Mouse (Mus musculus) olfactory bulb, adult 2 months (tissue): ENCODE measurements around the gene Mob3b. TPM values are rescaled to one million over a fixed set of nuclear protein-coding genes. Genes with fewer than 3 reads are reported as not detected.

Experiments used
- H3K27ac ChIP-seq: fragments of 200-500 bp; 2 replicates; pipeline ENCODE4 v1.5.1; 2012; ENCODE audit warnings: low read depth, low read length; ENCODE audit not compliant: insufficient read depth
- H3K4me1 ChIP-seq: fragments of 200-500 bp; 2 replicates; pipeline ENCODE4 v1.6.1; 2012; ENCODE audit warnings: low read length; ENCODE audit not compliant: control insufficient read depth, insufficient read depth
- H3K4me3 ChIP-seq: fragments of 200-500 bp; 2 replicates; pipeline ENCODE4 v1.5.1; 2012; ENCODE audit warnings: mild to moderate bottlenecking, low read depth, low read length, moderate library complexity; ENCODE audit not compliant: insufficient read depth
- CTCF ChIP-seq: fragments of 200-500 bp; IDR thresholded peaks from 2 replicates; pipeline ENCODE4 v1.5.1; 2012; ENCODE audit warnings: low read depth, mild to moderate bottlenecking, low read length, moderate library complexity; ENCODE audit not compliant: insufficient read depth
- POLR2A ChIP-seq: fragments of 200-500 bp; IDR thresholded peaks from 2 replicates; pipeline ENCODE4 v1.6.1; 2012; ENCODE audit warnings: mild to moderate bottlenecking, low read depth, low read length, moderate library complexity; ENCODE audit not compliant: insufficient read depth
- WGBS: fragments of 180-500 bp; shearing (Covaris S2); methylation state at CpG from one replicate; pipeline ENCODE4 v1.1.7; 2018; 5-methylcytosine and 5-hydroxymethylcytosine counted together
- polyA plus RNA-seq: library from polyadenylated mRNA; stranded (reverse); fragments of >200 nt; gene quantifications from 2 replicates; pipeline ENCODE4 v1.2.4, GENCODE M21; 2012; ENCODE audit warnings: low replicate concordance; ENCODE audit not compliant: missing spikeins, insufficient read depth, insufficient read length

Mob3b gene
- polyA plus RNA-seq, 1 experiment, result not detected

GRCm38 (mm10) chr4:35105115-35105773, 52.0 kb downstream of the Mob3b start:
- H3K27ac ChIP-seq, result no peak overlapping the region
- WGBS, result 91% methylated on average over 14 of the region's 14 CpGs
- no peak for TF ChIP-seq POLR2A
- TF ChIP-seq CTCF, result no peak

GRCm38 (mm10) chr4:35101201-35101600, 56.1 kb downstream of the Mob3b start:
- no peak for TF ChIP-seq POLR2A
- no peak for TF ChIP-seq CTCF
- H3K27ac ChIP-seq, result no peak overlapping the region
- H3K4me3 ChIP-seq, result no peak overlapping the region
- peaks cover 14% of the 10 kb centered on the region for H3K4me1 ChIP-seq
- 85% methylated on average over 7 of the region's 7 CpGs for WGBS

More at GRCm38 (mm10) chr4:35105115-35105773, 52.0 kb downstream of the Mob3b start:
- H3K4me1 ChIP-seq, result peaks cover 8% of the 10 kb centered on the region
- H3K4me3 ChIP-seq, result no peak overlapping the region

DNA sequence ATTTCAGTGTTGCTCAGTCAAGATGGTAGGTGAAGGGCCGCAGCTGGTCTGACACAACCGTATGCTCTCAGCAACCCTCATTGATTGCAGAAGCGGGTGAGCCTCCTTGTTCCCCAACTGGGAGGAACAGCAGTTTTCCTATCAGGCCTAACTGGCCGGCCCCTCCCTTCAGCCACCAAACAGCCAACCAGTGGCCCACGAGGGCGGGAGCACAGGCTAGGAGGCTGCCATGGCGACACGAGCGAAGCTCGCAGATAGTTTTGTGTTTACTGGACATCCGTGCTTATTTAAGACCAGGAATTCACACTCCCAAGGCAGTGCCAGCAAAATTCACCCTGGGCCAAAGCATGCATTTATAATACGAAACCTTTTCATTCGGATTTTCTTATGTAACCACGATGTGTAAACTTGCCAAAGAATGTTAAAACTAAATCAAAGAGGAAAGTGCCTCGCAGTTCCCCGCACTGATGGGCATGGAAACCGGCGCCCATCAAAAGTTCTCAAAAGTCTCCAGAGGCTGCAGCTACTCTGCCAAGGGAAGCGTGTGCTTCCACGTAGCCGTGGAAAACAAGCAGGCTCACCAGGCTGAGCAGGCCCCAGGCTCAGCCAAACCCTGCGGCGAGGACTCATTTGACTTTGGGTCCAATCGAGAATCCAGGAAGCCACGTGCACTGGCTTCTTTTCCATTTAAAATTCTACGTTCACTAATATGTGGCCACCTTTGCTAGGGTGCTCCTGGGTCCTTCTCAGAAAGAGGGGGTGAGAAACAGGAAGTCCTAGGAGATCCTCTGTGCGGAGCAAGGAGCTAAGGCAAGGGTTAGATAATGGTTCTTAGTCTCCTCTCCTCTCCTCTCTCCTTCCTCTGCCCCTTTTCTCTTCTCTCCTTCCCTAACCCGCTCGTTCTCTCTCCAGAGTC, 57.2 kb downstream of the Mob3b start:
- TF ChIP-seq POLR2A (no peak), CTCF (no peak)
- Histone ChIP-seq H3K4me1 (peaks cover 15% of the 10 kb centered on the region), H3K4me3 (peak overlapping the region; percentile 39), H3K27ac (no peak overlapping the region)
- WGBS, result 21% methylated on average over 29 of the region's 29 CpGs

DNA sequence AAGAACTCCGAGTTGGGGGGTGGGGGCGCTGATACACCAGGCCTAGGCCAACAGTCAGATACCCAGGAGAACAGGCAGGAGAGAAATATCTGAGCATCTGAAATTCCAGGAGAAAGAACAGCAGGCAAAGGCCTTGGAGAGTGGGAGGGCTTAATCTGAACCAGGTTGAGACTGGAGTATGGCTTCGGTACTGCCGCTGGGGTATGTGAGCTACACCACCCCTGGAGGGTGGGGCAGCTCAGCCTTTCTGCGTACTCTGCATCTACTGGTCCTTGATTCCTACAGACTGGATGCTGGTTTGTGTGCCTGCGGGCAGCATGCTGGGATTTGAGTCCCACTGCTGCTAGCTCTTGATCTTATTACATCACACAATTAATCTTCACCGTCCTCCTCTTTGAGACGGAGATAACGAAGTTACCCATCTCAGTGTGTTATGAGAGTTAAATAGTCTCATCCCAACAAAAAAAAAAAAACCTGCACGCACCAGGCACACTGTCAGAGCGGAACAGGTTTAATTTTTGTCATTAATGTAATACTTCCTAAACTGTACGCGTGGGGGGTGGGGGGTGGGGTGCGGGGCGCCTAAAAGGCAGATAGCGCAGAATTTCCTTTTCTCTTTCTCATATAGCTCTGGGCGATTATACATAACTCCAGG, 57.9 kb downstream of the Mob3b start:
- peak overlapping the region; percentile 39 for H3K4me3 ChIP-seq
- H3K27ac ChIP-seq, result no peak overlapping the region
- H3K4me1 ChIP-seq, result peaks cover 15% of the 10 kb centered on the region
- no peak for TF ChIP-seq POLR2A
- no peak for TF ChIP-seq CTCF
- WGBS, result 15% methylated on average over 17 of the region's 17 CpGs

GRCm38 (mm10) chr4:35098552-35098951, 58.7 kb downstream of the Mob3b start:
- Histone ChIP-seq H3K4me3 (no peak overlapping the region), H3K27ac (no peak overlapping the region), H3K4me1 (peaks cover 15% of the 10 kb centered on the region)
- WGBS, result 98% methylated on average over 6 of the region's 6 CpGs
- TF ChIP-seq CTCF (no peak), POLR2A (no peak)

- peaks cover 15% of the 10 kb centered on the region for H3K4me1 ChIP-seq
- H3K27ac ChIP-seq, result no peak overlapping the region
- 80% methylated on average over 28 of the region's 28 CpGs for WGBS
- TF ChIP-seq POLR2A (no peak), CTCF (no peak)
- no peak overlapping the region for H3K4me3 ChIP-seq
These were observed 60.8 kb downstream of the Mob3b start for GRCm38 (mm10) chr4:35096226-35097175.

DNA sequence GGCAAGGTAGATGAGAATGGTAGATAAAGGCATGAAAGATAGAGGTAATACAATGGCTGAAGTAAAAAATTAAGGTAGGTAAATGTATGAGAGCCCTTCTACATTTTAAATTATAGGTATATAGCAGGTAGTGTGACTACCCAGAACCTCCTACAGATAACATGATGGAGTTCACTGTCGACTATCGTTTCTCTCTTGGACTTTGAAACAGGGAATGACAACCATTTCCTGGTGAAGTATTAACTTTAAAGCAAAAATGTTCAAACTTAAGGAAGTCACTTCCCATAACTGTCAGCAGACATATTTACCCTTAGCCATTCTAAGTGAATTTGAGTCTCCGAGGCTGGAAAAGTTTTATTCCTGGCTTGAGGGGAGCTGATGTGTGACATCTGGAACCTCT, 64.8 kb downstream of the Mob3b start:
- no peak for TF ChIP-seq POLR2A
- no peak for TF ChIP-seq CTCF
- Histone ChIP-seq H3K27ac (no peak overlapping the region), H3K4me3 (no peak overlapping the region), H3K4me1 (peaks cover 6% of the 10 kb centered on the region)
- 87% methylated on average over 3 of the region's 3 CpGs for WGBS

- H3K4me1 ChIP-seq, result peaks cover 2% of the 10 kb centered on the region
- WGBS, result 87% methylated on average over 13 of the region's 13 CpGs
- TF ChIP-seq POLR2A, result no peak
- TF ChIP-seq CTCF, result no peak
These were observed 66.0 kb downstream of the Mob3b start for GRCm38 (mm10) chr4:35091157-35091784.

More at GRCm38 (mm10) chr4:35091157-35091784, 66.0 kb downstream of the Mob3b start:
- H3K4me3 ChIP-seq, result no peak overlapping the region
- H3K27ac ChIP-seq, result no peak overlapping the region
